Mouse (Mus musculus): ENCODE results near the gene Dohh.

- TF ChIP-seq CTCF (conservative IDR thresholded peaks at IDR 0.05; ENCODE audit: low read length) (no peak), NANOG (IDR thresholded peaks at IDR 0.05; ENCODE audit: borderline replicate concordance, low read length) (no peak)
Observed at GRCm38 (mm10) chr10:81377362-81377664, 6.9 kb upstream of the Dohh start.
